Mouse (Mus musculus) heart, embryonic 10.5 days (tissue): Measurements from ENCODE around the gene Soga1. TPM values are rescaled to one million over a fixed set of nuclear protein-coding genes. Genes with fewer than 3 reads are reported as not detected.
A peak's percentile ranks its signal among the peaks of the same experiment; 100 is the strongest.

Experiments
- DNase-seq: peaks from one replicate; pipeline ENCODE4 v3.0.0-alpha.2; 2017; ENCODE audit warnings: low spot score
- H3K27ac ChIP-seq: fragments of 300-500 bp; sonication (generic); 2 replicates; pipeline ENCODE4 v1.5.1; 2016; ENCODE audit warnings: mild to moderate bottlenecking
- H3K27me3 ChIP-seq: fragments of 300-500 bp; sonication (generic); 2 replicates; pipeline ENCODE4 v1.6.1; 2016; ENCODE audit warnings: mild to moderate bottlenecking; ENCODE audit not compliant: poor library complexity, insufficient read depth, severe bottlenecking
- H3K36me3 ChIP-seq: fragments of 300-500 bp; sonication (generic); 2 replicates; pipeline ENCODE4 v1.6.1; 2016; ENCODE audit warnings: mild to moderate bottlenecking, moderate library complexity
- H3K4me1 ChIP-seq: fragments of 300-500 bp; sonication (generic); 2 replicates; pipeline ENCODE4 v1.6.1; 2016; ENCODE audit warnings: mild to moderate bottlenecking
- H3K4me3 ChIP-seq: fragments of 300-500 bp; sonication (generic); 2 replicates; pipeline ENCODE4 v1.5.1; 2016; ENCODE audit warnings: mild to moderate bottlenecking, moderate library complexity
- H3K9me3 ChIP-seq: fragments of 300-500 bp; sonication (generic); 2 replicates; pipeline ENCODE4 v1.6.1; 2016; ENCODE audit warnings: mild to moderate bottlenecking, moderate library complexity
- WGBS: fragments of 180-500 bp; shearing (Covaris S2); methylation state at CpG from one replicate; pipeline ENCODE4 v1.1.7; 2016; 5-methylcytosine and 5-hydroxymethylcytosine counted together
- polyA plus RNA-seq: library from polyadenylated mRNA; unstranded; fragments of >200 nt; fragmentation: Nextera tagmentation; extraction: Ambion mirVana; gene quantifications from 2 replicates; pipeline ENCODE4 v1.2.1, GENCODE M21; 2016

The Soga1 gene
- polyA plus RNA-seq, 1 experiment from 2014 or later, result 3.9 TPM

DNA sequence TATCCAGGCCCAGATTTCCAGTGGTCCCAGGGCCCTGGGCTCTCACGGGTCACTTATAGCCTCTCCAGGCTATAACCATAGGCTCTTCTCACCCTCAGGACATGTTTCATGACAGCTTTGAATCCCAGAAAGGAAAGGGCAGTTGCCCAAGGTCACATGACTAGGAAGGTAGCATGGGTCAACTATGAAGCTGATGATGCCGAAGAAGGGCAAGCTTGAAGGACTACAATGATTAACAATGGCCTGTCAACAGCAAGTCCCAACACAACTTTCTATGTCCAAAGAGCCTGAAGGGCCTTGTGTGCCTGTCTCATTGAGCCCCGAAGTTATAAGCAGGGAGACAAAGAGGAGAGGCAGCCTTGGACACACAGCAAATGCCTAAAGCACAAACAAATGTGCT is 21.9 kb downstream of the Soga1 start:
- no peaks in the 10 kb centered on the region for H3K9me3 ChIP-seq
- H3K27me3 ChIP-seq, result no peaks in the 10 kb centered on the region
- peak overlapping the region; percentile 2; the same call in 1 of the 2 replicates for H3K27ac ChIP-seq
- peaks cover 62% of the 10 kb centered on the region for H3K36me3 ChIP-seq
- no peak overlapping the region for H3K4me3 ChIP-seq
- DNase-seq, result no peak
- peaks cover 46% of the 10 kb centered on the region for H3K4me1 ChIP-seq
- WGBS, result 94% methylated on average over 3 of the region's 3 CpGs

DNA sequence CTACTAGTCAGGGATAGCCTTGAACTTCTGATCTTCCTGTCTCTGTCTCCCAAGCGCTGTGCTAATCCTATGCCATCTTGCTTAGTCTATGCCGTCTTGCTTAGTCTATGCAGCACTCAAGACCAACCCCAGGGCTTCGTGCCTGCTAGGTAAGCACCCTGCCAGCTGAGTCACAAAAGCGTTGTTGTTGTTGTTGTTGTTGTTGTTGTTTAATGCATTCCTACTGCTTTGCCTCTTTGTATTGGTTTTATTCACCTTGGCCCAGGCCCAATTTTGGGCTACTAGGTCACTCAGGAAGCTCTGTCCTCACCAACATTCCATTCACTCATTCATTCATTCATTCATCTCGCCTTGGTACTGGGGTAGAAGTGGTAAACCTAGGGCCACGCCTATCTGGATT is 23.3 kb downstream of the Soga1 start:
- Histone ChIP-seq H3K4me1 (peaks cover 49% of the 10 kb centered on the region), H3K36me3 (peaks cover 70% of the 10 kb centered on the region), H3K27me3 (no peaks in the 10 kb centered on the region), H3K27ac (no peak overlapping the region), H3K4me3 (no peak overlapping the region), H3K9me3 (no peaks in the 10 kb centered on the region)
- 89% methylated on average over 6 of the region's 6 CpGs for WGBS
- DNase-seq, result no peak

DNA sequence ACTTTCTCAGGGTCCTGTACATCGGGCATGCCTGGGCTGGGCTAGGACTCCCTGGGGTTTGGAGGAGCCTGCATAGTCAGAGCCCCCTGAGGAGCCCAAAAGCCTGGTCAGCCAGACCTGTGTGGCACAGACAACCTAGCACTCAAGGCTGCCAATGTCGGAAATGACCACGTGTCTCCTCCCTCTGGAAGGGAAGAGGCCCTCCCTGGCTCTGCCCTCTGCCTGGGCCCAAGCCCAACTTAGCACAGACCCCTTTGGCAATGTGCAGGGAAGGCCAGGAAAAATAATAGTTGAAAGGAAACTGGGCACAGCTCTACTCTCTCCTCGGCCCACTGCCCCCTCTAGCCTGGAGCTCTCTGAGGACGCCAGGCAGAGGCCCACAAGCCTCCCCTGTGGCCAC is 24.2 kb downstream of the Soga1 start:
- peak overlapping the region; percentile 65 for H3K27ac ChIP-seq
- peaks cover 73% of the 10 kb centered on the region for H3K36me3 ChIP-seq
- peaks cover 54% of the 10 kb centered on the region for H3K4me1 ChIP-seq
- H3K27me3 ChIP-seq, result no peaks in the 10 kb centered on the region
- no peak overlapping the region for H3K4me3 ChIP-seq
- WGBS, result 77% methylated on average over 5 of the region's 5 CpGs
- H3K9me3 ChIP-seq, result no peaks in the 10 kb centered on the region
- no peak for DNase-seq

DNA sequence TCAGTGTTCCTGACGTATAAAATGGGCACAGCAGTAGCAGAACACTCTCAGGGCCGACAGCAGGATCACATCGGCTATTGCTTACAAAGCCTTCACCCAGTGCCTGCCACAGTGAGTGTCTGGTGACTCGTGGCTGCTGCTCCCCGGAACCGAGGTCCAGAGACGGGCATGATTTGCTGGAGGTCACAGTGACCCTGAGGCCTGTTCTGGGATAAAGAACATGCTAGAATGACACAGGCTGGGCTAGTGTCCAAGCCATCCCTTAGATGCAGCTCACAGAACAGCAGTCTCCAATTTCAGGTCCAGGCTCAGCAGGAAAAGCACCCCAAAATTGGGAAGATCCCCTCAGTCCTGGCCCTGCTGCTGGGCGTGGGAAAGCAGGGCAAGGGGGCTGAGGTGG is 24.8 kb downstream of the Soga1 start:
- no peak for DNase-seq
- H3K4me3 ChIP-seq, result no peak overlapping the region
- no peaks in the 10 kb centered on the region for H3K27me3 ChIP-seq
- peaks cover 73% of the 10 kb centered on the region for H3K36me3 ChIP-seq
- H3K9me3 ChIP-seq, result no peaks in the 10 kb centered on the region
- H3K27ac ChIP-seq, result peak overlapping the region; percentile 65; the same call in 1 of the 2 replicates
- H3K4me1 ChIP-seq, result peaks cover 55% of the 10 kb centered on the region
- 82% methylated on average over 8 of the region's 8 CpGs for WGBS

DNA sequence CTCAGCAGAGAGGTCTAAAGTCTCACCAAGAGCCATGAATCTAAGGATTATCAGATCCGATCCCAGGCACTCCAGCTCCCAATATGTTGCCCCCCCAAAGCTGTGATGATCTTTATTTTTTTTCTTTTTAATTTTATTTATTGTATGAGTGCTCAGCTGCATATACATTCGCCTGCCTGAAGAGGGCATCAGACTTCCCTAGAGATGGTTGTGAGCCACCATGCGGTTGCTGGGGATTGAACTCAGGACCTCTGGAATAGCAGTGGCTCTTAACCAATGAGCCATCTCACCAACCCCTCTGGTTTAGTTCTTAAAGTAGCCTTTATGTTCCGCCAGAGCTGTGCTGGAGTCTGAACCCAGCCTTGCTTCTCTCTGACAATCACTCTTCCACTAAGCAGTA is 25.3 kb downstream of the Soga1 start:
- Histone ChIP-seq H3K9me3 (no peaks in the 10 kb centered on the region), H3K4me1 (peaks cover 50% of the 10 kb centered on the region), H3K27me3 (no peaks in the 10 kb centered on the region), H3K36me3 (peaks cover 75% of the 10 kb centered on the region), H3K4me3 (no peak overlapping the region), H3K27ac (no peak overlapping the region)
- no peak for DNase-seq
- WGBS, result 76% methylated on average over 4 of the region's 4 CpGs

DNA sequence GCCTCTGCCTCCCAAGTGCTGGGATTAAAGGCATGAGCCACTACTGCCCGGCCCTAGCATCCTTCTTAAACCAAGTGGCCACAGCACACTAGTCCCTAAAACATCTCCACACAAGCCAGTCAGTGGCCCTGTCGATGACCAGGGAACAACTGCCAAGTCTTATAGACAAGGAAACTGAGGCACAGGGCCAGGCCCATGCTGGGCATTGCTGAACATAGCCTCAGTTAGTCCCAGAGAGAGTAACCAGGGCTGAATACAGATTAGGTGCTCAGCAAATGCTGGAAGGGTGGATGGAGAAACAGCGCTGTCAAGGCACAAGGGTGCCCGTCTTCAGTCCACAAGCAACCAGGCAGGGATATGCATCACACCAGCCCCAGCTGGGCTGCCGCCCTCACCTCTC is 25.9 kb downstream of the Soga1 start:
- H3K9me3 ChIP-seq, result no peaks in the 10 kb centered on the region
- peaks cover 44% of the 10 kb centered on the region for H3K4me1 ChIP-seq
- DNase-seq, result no peak
- H3K4me3 ChIP-seq, result no peak overlapping the region
- WGBS, result 91% methylated on average over 5 of the region's 5 CpGs
- no peak overlapping the region for H3K27ac ChIP-seq
- H3K36me3 ChIP-seq, result peaks cover 77% of the 10 kb centered on the region
- H3K27me3 ChIP-seq, result no peaks in the 10 kb centered on the region

DNA sequence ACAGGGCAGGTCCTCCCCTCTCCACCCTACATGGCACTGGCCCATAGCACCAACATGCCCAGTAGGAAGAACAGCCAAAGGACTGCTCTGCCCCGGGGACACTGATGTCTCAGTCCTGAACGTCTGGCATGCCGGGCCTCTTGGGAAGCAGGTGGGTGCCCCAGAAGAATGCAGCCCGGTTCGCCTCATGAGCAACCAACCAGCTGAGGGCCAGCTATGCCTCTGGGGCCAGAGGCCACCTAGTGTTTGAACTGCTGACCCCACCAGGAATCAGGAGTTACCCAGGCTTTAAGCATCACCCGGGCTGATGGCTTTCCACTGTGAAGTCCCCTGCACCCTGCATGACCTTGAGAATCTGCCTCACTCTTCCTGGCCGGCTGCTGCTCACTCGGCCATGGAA is 26.6 kb downstream of the Soga1 start:
- Histone ChIP-seq H3K4me3 (no peak overlapping the region), H3K9me3 (no peaks in the 10 kb centered on the region), H3K27me3 (no peaks in the 10 kb centered on the region), H3K36me3 (peaks cover 75% of the 10 kb centered on the region), H3K4me1 (peaks cover 40% of the 10 kb centered on the region), H3K27ac (peak overlapping the region; percentile 1)
- no peak for DNase-seq
- WGBS, result 66% methylated on average over 8 of the region's 8 CpGs

DNA sequence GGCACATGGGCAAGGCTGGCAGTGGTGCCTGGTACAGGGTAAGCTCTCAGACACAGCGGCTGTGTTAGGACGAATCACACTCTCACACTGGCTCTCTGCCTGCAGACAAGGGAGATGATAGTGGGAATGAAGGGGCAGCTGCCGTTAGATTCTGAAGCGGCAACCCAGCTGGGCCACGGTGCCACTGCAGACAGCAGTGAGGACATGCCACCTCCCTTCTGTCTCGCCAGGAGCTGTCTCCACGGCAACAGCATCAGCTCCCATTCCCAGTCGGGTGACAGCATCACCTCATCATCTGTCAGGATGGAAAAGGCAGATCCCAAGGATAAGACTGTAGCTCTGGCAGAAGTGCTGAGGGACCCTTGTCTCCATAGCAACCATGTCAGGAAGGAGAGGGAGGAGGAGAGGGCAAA is 29.2 kb downstream of the Soga1 start:
- Histone ChIP-seq H3K27ac (no peak overlapping the region), H3K4me3 (no peak overlapping the region), H3K4me1 (peaks cover 32% of the 10 kb centered on the region), H3K36me3 (peaks cover 88% of the 10 kb centered on the region), H3K9me3 (0 out of 2 replicates have a peak, but pooled peaks cover 3% of the 10 kb centered on the region), H3K27me3 (no peaks in the 10 kb centered on the region)
- 71% methylated on average over 8 of the region's 8 CpGs for WGBS
- DNase-seq, result no peak

DNA sequence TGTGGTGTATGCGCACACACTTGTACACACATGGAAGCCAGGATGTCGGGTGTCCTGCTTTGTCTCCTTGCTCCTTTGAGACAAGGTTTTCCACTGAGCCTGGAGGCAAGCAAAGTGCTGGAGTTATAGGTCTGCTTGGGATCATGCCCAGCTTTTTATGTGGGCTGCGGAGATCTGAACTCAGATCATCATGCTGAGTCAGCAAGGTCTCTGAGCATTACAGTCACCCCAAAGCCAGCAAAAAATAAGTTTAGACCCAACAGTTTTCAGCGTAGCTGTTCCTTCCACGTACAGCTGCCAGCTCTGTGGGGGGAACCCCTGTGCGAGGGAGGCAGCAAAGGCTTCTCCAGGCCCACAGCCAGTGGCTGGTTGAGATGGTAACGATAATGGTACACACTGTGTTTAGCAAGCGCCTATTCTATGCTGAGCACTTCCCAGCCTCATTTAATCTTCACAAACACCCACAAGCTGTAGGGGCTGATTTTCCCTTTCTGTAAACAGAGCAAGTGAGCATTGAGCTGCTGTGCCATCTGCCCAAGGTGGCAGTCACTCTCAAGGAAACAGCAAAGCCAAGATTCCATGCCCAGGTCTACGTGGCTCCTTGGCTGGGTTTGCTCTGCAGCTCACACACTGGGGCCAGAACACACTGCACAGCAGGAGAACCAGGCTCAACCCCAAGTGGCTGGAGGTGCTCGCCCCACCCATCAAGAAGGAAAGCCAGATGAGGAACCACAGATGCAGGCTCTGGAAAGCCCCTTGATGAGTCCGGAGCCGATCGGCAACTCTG is 30.5 kb downstream of the Soga1 start:
- H3K4me3 ChIP-seq, result no peak overlapping the region
- no peak for DNase-seq
- no peak overlapping the region for H3K27ac ChIP-seq
- 0 out of 2 replicates have a peak, but pooled peaks cover 3% of the 10 kb centered on the region for H3K9me3 ChIP-seq
- 87% methylated on average over 13 of the region's 13 CpGs for WGBS
- H3K4me1 ChIP-seq, result peaks cover 25% of the 10 kb centered on the region
- H3K27me3 ChIP-seq, result no peaks in the 10 kb centered on the region
- peaks cover 85% of the 10 kb centered on the region for H3K36me3 ChIP-seq

DNA sequence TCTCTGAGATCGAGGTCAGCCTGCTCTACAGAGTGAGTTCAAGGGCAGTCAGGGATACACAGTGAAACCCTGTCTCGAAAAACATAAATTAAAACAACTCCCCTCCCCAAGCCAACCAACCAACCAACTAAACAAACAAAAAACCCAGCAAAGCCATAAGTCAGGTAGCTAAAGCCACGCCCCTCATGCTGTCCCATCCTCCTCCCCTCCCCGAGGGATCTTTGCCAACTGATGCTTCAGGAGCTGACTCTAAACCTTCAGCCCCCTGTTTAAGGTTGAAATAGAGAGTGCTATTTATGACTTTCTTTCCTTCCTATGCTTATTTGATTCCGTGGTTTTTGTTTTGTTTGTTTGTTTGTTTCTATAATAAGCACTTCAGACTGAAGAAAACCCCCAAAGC is 32.1 kb downstream of the Soga1 start:
- Histone ChIP-seq H3K4me1 (peaks cover 11% of the 10 kb centered on the region; the same call in 1 of the 2 replicates), H3K36me3 (peaks cover 76% of the 10 kb centered on the region), H3K4me3 (no peak overlapping the region), H3K9me3 (0 out of 2 replicates have a peak, but pooled peaks cover 3% of the 10 kb centered on the region), H3K27ac (no peak overlapping the region), H3K27me3 (no peaks in the 10 kb centered on the region)
- DNase-seq, result no peak
- 91% methylated on average over 5 of the region's 5 CpGs for WGBS

DNA sequence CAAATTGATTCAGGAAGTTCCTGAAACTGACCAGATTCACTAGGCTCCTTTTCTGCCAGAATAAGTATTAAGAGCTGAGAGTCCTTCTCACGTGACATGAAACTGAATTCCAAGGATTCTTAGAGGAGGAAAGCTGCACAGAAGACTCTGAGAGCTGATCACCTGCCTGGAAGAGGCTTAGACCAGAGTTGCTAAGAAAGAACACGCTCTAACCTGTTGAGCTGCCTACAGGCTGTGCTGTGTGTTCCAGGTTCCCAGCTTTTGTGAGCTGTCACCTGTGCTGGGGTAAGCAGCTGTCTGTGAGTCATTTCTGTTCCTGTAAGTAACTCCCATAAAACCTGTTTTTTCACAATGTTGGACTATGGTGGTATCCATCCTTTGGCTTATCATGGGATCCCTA is 33.1 kb downstream of the Soga1 start:
- Histone ChIP-seq H3K27ac (no peak overlapping the region), H3K4me3 (no peak overlapping the region), H3K4me1 (peaks cover 9% of the 10 kb centered on the region; the same call in 1 of the 2 replicates), H3K9me3 (0 out of 2 replicates have a peak, but pooled peaks cover 3% of the 10 kb centered on the region), H3K36me3 (peaks cover 80% of the 10 kb centered on the region), H3K27me3 (no peaks in the 10 kb centered on the region)
- WGBS, result 89% methylated on average over 2 of the region's 2 CpGs
- DNase-seq, result no peak

DNA sequence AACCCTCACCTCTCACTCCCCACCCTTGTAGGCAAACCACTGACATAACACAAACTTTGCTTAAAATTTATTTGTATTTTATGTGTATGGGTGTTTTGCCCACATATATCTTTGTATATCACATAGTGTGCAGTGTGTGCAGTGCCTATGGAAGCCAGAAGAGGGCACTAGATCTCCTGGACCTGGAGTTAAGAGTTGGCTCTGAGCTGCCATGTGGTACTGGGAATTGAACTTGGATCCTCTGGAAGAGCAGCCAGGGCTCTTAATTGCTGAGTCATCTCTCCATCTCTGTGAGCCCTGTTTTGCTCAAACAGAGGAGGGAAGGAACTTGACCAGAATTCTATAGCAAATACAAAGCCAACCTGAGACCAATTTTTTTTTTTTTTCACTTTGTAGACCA is 35.1 kb downstream of the Soga1 start:
- peaks cover 79% of the 10 kb centered on the region for H3K36me3 ChIP-seq
- DNase-seq, result no peak
- H3K27ac ChIP-seq, result no peak overlapping the region
- no peaks in the 10 kb centered on the region for H3K27me3 ChIP-seq
- 0 out of 2 replicates have a peak, but pooled peaks cover 3% of the 10 kb centered on the region for H3K9me3 ChIP-seq
- H3K4me1 ChIP-seq, result peaks cover 6% of the 10 kb centered on the region
- H3K4me3 ChIP-seq, result no peak overlapping the region

DNA sequence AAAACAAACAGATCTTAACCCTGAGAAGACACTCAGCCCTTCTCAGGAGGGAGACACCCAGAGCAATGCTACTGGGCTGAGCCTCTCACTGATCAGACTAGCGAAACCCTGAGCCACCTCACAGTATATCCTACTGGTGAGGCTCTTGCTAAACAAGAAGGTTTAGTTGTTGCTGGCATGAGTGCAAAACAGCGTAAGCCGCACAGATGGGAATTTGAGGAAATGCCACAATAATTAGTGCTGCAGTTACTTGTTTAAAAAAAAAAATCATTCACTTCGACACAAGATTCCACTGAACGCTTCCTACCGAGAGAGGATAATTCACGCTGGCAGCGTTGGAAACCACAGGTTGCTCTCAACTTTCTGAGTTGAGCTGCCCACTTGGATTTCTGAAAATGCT is 35.5 kb downstream of the Soga1 start:
- H3K27ac ChIP-seq, result no peak overlapping the region
- no peak overlapping the region for H3K4me3 ChIP-seq
- H3K4me1 ChIP-seq, result peaks cover 6% of the 10 kb centered on the region
- 94% methylated on average over 8 of the region's 8 CpGs for WGBS
- H3K36me3 ChIP-seq, result peaks cover 79% of the 10 kb centered on the region
- 0 out of 2 replicates have a peak, but pooled peaks cover 3% of the 10 kb centered on the region for H3K9me3 ChIP-seq
- no peaks in the 10 kb centered on the region for H3K27me3 ChIP-seq
- DNase-seq, result no peak
